Mouse (Mus musculus) cerebellum, adult (tissue): ENCODE results near the gene L1td1.
"Not testable (repeated sequence)": the region's sequence is repeated elsewhere in the genome, so short reads cannot be mapped to it uniquely, and the experiment has no call there.

ENCODE experiments used
- ATAC-seq: cut with Nextera tagmentation; 2 replicates; pipeline ENCODE4 v1.9.2; 2017; ENCODE audit warnings: mild to moderate bottlenecking, moderate library complexity, mixed read lengths; ENCODE audit not compliant: insufficient number of reproducible peaks, low FRiP score, low TSS enrichment

L1td1 gene

GRCm38 (mm10) chr4:98726590-98727237 lies at the start of gene L1td1:
Gene L1td1 (plus strand): TSS chr4:98726734.
- ATAC-seq, result no peak

- no peak for ATAC-seq
Measured at GRCm38 (mm10) chr4:98677506-98677905, 49.0 kb upstream of the L1td1 start.

- no peak for ATAC-seq
Measured at GRCm38 (mm10) chr4:98686678-98687267, 39.8 kb upstream of the L1td1 start.

GRCm38 (mm10) chr4:98688116-98688515 lies 38.4 kb upstream of the L1td1 start:
- no peak for ATAC-seq

- ATAC-seq, result no peak
Measured at GRCm38 (mm10) chr4:98688520-98688919, 38.0 kb upstream of the L1td1 start.

GRCm38 (mm10) chr4:98689988-98690387 lies 36.5 kb upstream of the L1td1 start:
- ATAC-seq, result no peak

- peak; percentile 26; the same call in 1 of the 2 replicates for ATAC-seq
Measured at GRCm38 (mm10) chr4:98693465-98694185, 32.9 kb upstream of the L1td1 start.

- ATAC-seq, result no peak
Measured at GRCm38 (mm10) chr4:98697932-98698331, 28.6 kb upstream of the L1td1 start.

GRCm38 (mm10) chr4:98698921-98699320 lies 27.6 kb upstream of the L1td1 start:
- no peak for ATAC-seq

- no peak for ATAC-seq
Measured at GRCm38 (mm10) chr4:98700156-98700555, 26.4 kb upstream of the L1td1 start.

- peak; percentile 67 for ATAC-seq
Measured at GRCm38 (mm10) chr4:98702201-98702894, 24.2 kb upstream of the L1td1 start.

GRCm38 (mm10) chr4:98710891-98711290 lies 15.6 kb upstream of the L1td1 start:
- no peak for ATAC-seq

- ATAC-seq, result no peak
Measured at GRCm38 (mm10) chr4:98717735-98718546, 8.6 kb upstream of the L1td1 start.

GRCm38 (mm10) chr4:98718547-98718917 lies 8.0 kb upstream of the L1td1 start:
- no peak for ATAC-seq

GRCm38 (mm10) chr4:98722454-98722853 lies 4.1 kb upstream of the L1td1 start:
- ATAC-seq, result peak; percentile 73

GRCm38 (mm10) chr4:98724682-98725081 lies 1.9 kb upstream of the L1td1 start:
- ATAC-seq, result not testable (repeated sequence)

- no peak for ATAC-seq
Measured at GRCm38 (mm10) chr4:98725439-98725838, 1.1 kb upstream of the L1td1 start.

- ATAC-seq, result no peak
Measured at GRCm38 (mm10) chr4:98727295-98727958, 893 bp downstream of the L1td1 start.

GRCm38 (mm10) chr4:98727959-98728347 lies 1.4 kb downstream of the L1td1 start:
- ATAC-seq, result no peak

GRCm38 (mm10) chr4:98728716-98729115 lies 2.2 kb downstream of the L1td1 start:
- ATAC-seq, result no peak
